Mouse (Mus musculus) MEL (cell line): ENCODE results near the gene Gm20605. TPM values are rescaled to one million over a fixed set of nuclear protein-coding genes. Genes with fewer than 3 reads are reported as not detected.

Experiments used
- DNase-seq: peaks from one replicate; pipeline ENCODE4 v3.0.0; 2011; ENCODE audit warnings: low read depth, low spot score
- H3K27ac ChIP-seq: 2 replicates; pipeline ENCODE4 v1.5.1; 2012; ENCODE audit warnings: low read depth, mild to moderate bottlenecking, control low read depth, low read length, moderate library complexity; ENCODE audit not compliant: control insufficient read depth
- H3K27me3 ChIP-seq, 2 experiments: fragments of 150-350 bp in 1 of 2; sonication (generic) in 1 of 2; 2 replicates each; pipeline ENCODE4 v1.6.1; 2012; ENCODE audit warnings: low read length in 2 of 2, mild to moderate bottlenecking in 2 of 2, improper control_type of control experiment in 1 of 2, moderate library complexity in 1 of 2; ENCODE audit not compliant: insufficient read depth in 2 of 2, control insufficient read depth in 1 of 2
- H3K36me3 ChIP-seq, 2 experiments: 2 replicates each; pipeline ENCODE4 v1.6.1; 2012 to 2014; ENCODE audit warnings: low read length in 2 of 2, improper control_type of control experiment in 1 of 2, inconsistent platforms in 1 of 2, mild to moderate bottlenecking in 1 of 2; ENCODE audit not compliant: insufficient read depth in 2 of 2, control insufficient read depth in 1 of 2
- H3K4me1 ChIP-seq, 2 experiments: fragments of 150-350 bp in 1 of 2; sonication (generic) in 1 of 2; 2 replicates each; pipeline ENCODE4 v1.6.1; 2012; ENCODE audit warnings: low read length in 2 of 2, improper control_type of control experiment in 1 of 2, mild to moderate bottlenecking in 1 of 2; ENCODE audit not compliant: insufficient read depth in 2 of 2, control insufficient read depth in 1 of 2
- H3K4me3 ChIP-seq, 2 experiments: fragments of 150-350 bp in 1 of 2; sonication (generic) in 1 of 2; 2 replicates each; pipeline ENCODE4 v1.5.1; 2012; ENCODE audit warnings: low read depth in 2 of 2, low read length in 2 of 2, mild to moderate bottlenecking in 2 of 2, moderate library complexity in 2 of 2, control low read depth in 1 of 2, improper control_type of control experiment in 1 of 2; ENCODE audit not compliant: control insufficient read depth in 1 of 2, insufficient read depth in 1 of 2
- H3K79me2 ChIP-seq: 2 replicates; pipeline ENCODE4 v1.6.1; 2012; ENCODE audit warnings: mild to moderate bottlenecking, low read length, moderate library complexity; ENCODE audit not compliant: control insufficient read depth, poor library complexity, insufficient read depth
- H3K9ac ChIP-seq: 2 replicates; pipeline ENCODE4 v1.6.1; 2012; ENCODE audit warnings: low read depth, mild to moderate bottlenecking, control low read depth, low read length, moderate library complexity; ENCODE audit not compliant: control insufficient read depth, poor library complexity, severe bottlenecking
- H3K9me3 ChIP-seq: fragments of 150-350 bp; sonication (generic); replicated peaks from 2 replicates; pipeline ENCODE4 v1.6.1; 2012; ENCODE audit warnings: mild to moderate bottlenecking, low read length, improper control_type of control experiment, moderate library complexity; ENCODE audit not compliant: insufficient read depth
- BHLHE40 ChIP-seq: IDR thresholded peaks from 2 replicates; pipeline ENCODE4 v1.6.1; 2012; ENCODE audit warnings: low read depth, mild to moderate bottlenecking, inconsistent platforms, low read length, improper control_type of control experiment, borderline replicate concordance
- CHD1 ChIP-seq: IDR thresholded peaks from 2 replicates; pipeline ENCODE4 v1.6.1; 2012; ENCODE audit warnings: low read depth, mild to moderate bottlenecking, inconsistent platforms, low read length, improper control_type of control experiment
- CHD2 ChIP-seq: IDR thresholded peaks from 2 replicates; pipeline ENCODE4 v1.6.1; 2011; ENCODE audit warnings: low read length, improper control_type of control experiment
- CTCF ChIP-seq, 3 experiments: IDR thresholded peaks in 2 of 3; conservative IDR thresholded peaks in 1 of 3; 2 replicates each; pipeline ENCODE4 v1.5.1; 2011 to 2012; ENCODE audit warnings: low read length in 3 of 3, low read depth in 2 of 3, mild to moderate bottlenecking in 2 of 3, improper control_type of control experiment in 1 of 3, inconsistent platforms in 1 of 3, mixed read lengths in 1 of 3, moderate library complexity in 1 of 3; ENCODE audit not compliant: control insufficient read depth in 1 of 3, insufficient read depth in 1 of 3, poor library complexity in 1 of 3, severe bottlenecking in 1 of 3
- E2F4 ChIP-seq: IDR thresholded peaks from 2 replicates; pipeline ENCODE4 v1.6.1; 2011; ENCODE audit warnings: low read depth, low read length, improper control_type of control experiment, borderline replicate concordance
- ELF1 ChIP-seq: IDR thresholded peaks from 2 replicates; pipeline ENCODE4 v1.6.1; 2014; ENCODE audit warnings: low read depth, mild to moderate bottlenecking, inconsistent platforms, low read length, improper control_type of control experiment, moderate library complexity
- EP300 ChIP-seq, 2 experiments: IDR thresholded peaks; 2 replicates each; pipeline ENCODE4 v1.6.1; 2011; ENCODE audit warnings: improper control_type of control experiment in 2 of 2, low read length in 2 of 2, low read depth in 1 of 2, mild to moderate bottlenecking in 1 of 2
- ETS1 ChIP-seq: IDR thresholded peaks from 2 replicates; pipeline ENCODE4 v1.6.1; 2012; ENCODE audit warnings: low read depth, mild to moderate bottlenecking, inconsistent platforms, low read length, improper control_type of control experiment, moderate library complexity
- JUND ChIP-seq: IDR thresholded peaks from 2 replicates; pipeline ENCODE4 v1.6.1; 2011; ENCODE audit warnings: low read depth, mild to moderate bottlenecking, improper control_type of control experiment, low read length
- MAFK ChIP-seq: IDR thresholded peaks from 2 replicates; pipeline ENCODE4 v1.6.1; 2011; ENCODE audit warnings: low read depth, mild to moderate bottlenecking, low read length, improper control_type of control experiment, borderline replicate concordance
- MAX ChIP-seq: IDR thresholded peaks from 2 replicates; pipeline ENCODE4 v1.6.1; 2011; ENCODE audit warnings: low read length, improper control_type of control experiment
- MAZ ChIP-seq: IDR thresholded peaks from 2 replicates; pipeline ENCODE4 v1.6.1; 2012; ENCODE audit warnings: low read depth, mild to moderate bottlenecking, inconsistent platforms, low read length, improper control_type of control experiment
- MEF2A ChIP-seq: IDR thresholded peaks from 2 replicates; pipeline ENCODE4 v1.6.1; 2014; ENCODE audit warnings: low read depth, mild to moderate bottlenecking, inconsistent platforms, low read length, improper control_type of control experiment; ENCODE audit not compliant: poor library complexity, insufficient replicate concordance, severe bottlenecking; ENCODE audit errors: extremely low read depth
- MXI1 ChIP-seq: IDR thresholded peaks from 2 replicates; pipeline ENCODE4 v1.6.1; 2011; ENCODE audit warnings: mild to moderate bottlenecking, low read depth, low read length, improper control_type of control experiment
- MYC ChIP-seq: IDR thresholded peaks from 2 replicates; pipeline ENCODE4 v1.6.1; 2011; ENCODE audit warnings: low read depth, mild to moderate bottlenecking, low read length, improper control_type of control experiment, moderate library complexity
- NELFE ChIP-seq: IDR thresholded peaks from 2 replicates; pipeline ENCODE4 v1.6.1; 2011; ENCODE audit warnings: low read depth, low read length, improper control_type of control experiment
- RAD21 ChIP-seq: IDR thresholded peaks from 2 replicates; pipeline ENCODE4 v1.6.1; 2011; ENCODE audit warnings: mild to moderate bottlenecking, low read depth, low read length, improper control_type of control experiment
- SMC3 ChIP-seq: IDR thresholded peaks from 2 replicates; pipeline ENCODE4 v1.6.1; 2011; ENCODE audit warnings: low read depth, low read length, improper control_type of control experiment
- TAL1 ChIP-seq: IDR thresholded peaks from 2 replicates; pipeline ENCODE4 v1.6.1; 2012; ENCODE audit warnings: mild to moderate bottlenecking, inconsistent platforms, low read length, moderate library complexity, mixed read lengths
- TCF12 ChIP-seq: IDR thresholded peaks from 2 replicates; pipeline ENCODE4 v1.6.1; 2014; ENCODE audit warnings: low read depth, mild to moderate bottlenecking, inconsistent platforms, low read length, improper control_type of control experiment, moderate library complexity
- UBTF ChIP-seq: IDR thresholded peaks from 2 replicates; pipeline ENCODE4 v1.6.1; 2012; ENCODE audit warnings: low read depth, mild to moderate bottlenecking, inconsistent platforms, low read length, improper control_type of control experiment, moderate library complexity, borderline replicate concordance; ENCODE audit not compliant: insufficient read depth
- USF2 ChIP-seq, 2 experiments: IDR thresholded peaks; 2 replicates each; pipeline ENCODE4 v1.6.1; 2011 to 2012; ENCODE audit warnings: improper control_type of control experiment in 2 of 2, low read length in 2 of 2, borderline replicate concordance in 1 of 2, inconsistent platforms in 1 of 2, low read depth in 1 of 2, mild to moderate bottlenecking in 1 of 2; ENCODE audit not compliant: insufficient read depth in 1 of 2
- ZC3H11A ChIP-seq: IDR thresholded peaks from 2 replicates; pipeline ENCODE4 v1.6.1; 2012; ENCODE audit warnings: low read depth, mild to moderate bottlenecking, inconsistent platforms, low read length, improper control_type of control experiment
- ZKSCAN1 ChIP-seq: IDR thresholded peaks from 2 replicates; pipeline ENCODE4 v1.6.1; 2012; ENCODE audit warnings: low read depth, mild to moderate bottlenecking, inconsistent platforms, low read length, improper control_type of control experiment, moderate library complexity
- ZMIZ1 ChIP-seq: IDR thresholded peaks from 2 replicates; pipeline ENCODE4 v1.6.1; 2012; ENCODE audit warnings: low read depth, mild to moderate bottlenecking, inconsistent platforms, low read length, improper control_type of control experiment, moderate library complexity
- polyA plus RNA-seq, 2 experiments: library from polyadenylated mRNA; stranded (reverse) in 1 of 2; unstranded in 1 of 2; fragments of >175 nt in 1 of 2; fragments of >200 nt in 1 of 2; gene quantifications; 2 replicates each; pipeline versions ENCODE4 v1.2.1 to v1.2.4; 2012; ENCODE audit warnings: low replicate concordance in 2 of 2, low read depth in 1 of 2; ENCODE audit not compliant: insufficient read length in 2 of 2, insufficient read depth in 1 of 2, missing spikeins in 1 of 2
- total RNA-seq: library from RNA; depleted of rRNA; stranded (reverse); fragments of 300-350 nt; gene quantifications from 2 replicates; pipeline ENCODE4 v1.2.3, GENCODE M21; 2012

The Gm20605 gene
- total and polyA plus RNA-seq, 3 experiments: 2.5 to 12.7 TPM; not detected in 1

DNA sequence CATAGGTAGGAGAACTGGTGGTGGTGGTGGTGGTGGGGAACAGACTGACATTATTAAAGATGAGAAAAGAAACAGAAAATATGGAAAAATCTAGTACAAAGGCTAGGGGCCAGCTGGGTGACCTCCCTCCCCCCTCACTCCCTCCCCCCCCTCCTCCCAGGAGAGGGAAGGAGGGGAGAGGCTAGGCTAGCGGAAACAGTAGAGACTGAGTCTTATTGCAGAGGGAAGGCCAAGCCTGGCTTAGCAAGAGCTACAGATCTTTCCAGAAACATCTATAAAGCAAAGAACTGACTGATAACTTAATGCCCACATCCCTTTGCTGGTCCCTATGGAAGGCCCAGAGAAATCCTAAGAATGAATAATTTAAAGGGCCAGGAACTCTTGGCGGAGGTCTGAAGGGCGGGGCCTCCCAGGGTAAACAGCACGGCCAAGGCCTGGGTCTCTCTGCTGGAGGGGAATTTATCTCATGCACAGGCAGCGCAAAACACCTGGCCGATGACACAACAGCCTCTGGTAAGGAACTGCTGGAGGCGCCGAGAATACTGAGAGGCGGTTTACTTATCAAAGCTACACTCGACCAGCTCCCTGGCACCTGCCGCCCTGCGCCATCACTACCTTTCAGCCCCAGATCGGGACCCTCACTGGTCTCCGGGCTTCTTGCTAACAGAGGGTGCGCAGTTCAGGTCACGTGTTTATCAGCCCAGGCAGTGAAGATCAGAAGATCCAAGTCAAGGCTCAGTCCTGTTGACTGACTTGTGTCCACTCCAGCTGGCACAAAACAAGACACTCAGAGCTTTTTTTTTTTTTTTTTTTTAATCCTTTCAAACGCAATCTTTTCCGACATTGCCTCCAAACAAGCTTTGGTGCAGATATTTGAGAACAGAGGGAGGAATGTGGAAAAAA is 20.9 kb downstream of the Gm20605 start (continued):
- TF ChIP-seq CHD1: no peak
- TF ChIP-seq MAX: no peak
- peak; percentile 43 for TF ChIP-seq TCF12
- peak; percentile 61; the same call in 1 of the 2 replicates for TF ChIP-seq ETS1
- TF ChIP-seq MEF2A: no peak
- TF ChIP-seq ZC3H11A: no peak

DNA sequence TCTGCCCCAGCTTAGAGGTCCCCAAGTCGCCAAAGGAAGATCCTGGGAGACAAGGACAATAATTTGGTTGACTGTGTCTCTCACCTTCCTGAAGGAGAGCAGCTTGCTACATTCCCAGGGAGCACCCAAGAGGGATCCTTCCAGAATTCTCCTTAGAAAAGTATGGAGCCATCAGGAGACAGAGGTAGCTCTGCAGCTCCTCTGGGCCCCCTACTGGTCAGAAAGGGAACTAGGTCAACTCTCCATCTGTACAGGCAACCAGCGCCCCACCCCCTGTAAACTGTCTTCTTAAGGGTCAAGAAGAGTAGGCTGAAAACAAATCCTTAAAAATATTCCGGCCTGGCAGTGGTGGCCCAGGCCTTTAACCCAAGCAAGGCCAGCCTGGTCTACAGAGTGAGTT is 23.5 kb downstream of the Gm20605 start:
- Histone ChIP-seq H3K79me2 (no peaks in the 10 kb centered on the region), H3K9me3 (no peaks in the 10 kb centered on the region), H3K4me3 (no peak overlapping the region), H3K27ac (no peak overlapping the region), H3K36me3 (peaks cover 3 to 11% of the 10 kb centered on the region in 2 experiments; a peak in 3 of 4 replicates), H3K9ac (no peak overlapping the region), H3K4me1 (peaks cover 2 to 9% of the 10 kb centered on the region in 2 experiments), H3K27me3 (no peaks in the 10 kb centered on the region)
- DNase-seq: peak; percentile 64
- TF ChIP-seq SMC3: peak; percentile 64
- no peak for TF ChIP-seq UBTF
- peak; percentile 42; the same call in 1 of the 2 replicates for TF ChIP-seq MAZ
- peak; percentile 77 to 84 (median 78) for TF ChIP-seq CTCF (IDR thresholded peaks at IDR 0.05 in 2 of 3, conservative IDR thresholded peaks at IDR 0.05 in 1 of 3; ENCODE audit: control insufficient read depth in 1 of 3, insufficient read depth in 1 of 3, low read depth in 2 of 3, low read length in 3 of 3, poor library complexity in 1 of 3, severe bottlenecking in 1 of 3)
- peak; percentile 57 for TF ChIP-seq RAD21
- TF ChIP-seq TCF12: no peak
- no peak for TF ChIP-seq E2F4
- no peak for TF ChIP-seq USF2 (IDR thresholded peaks at IDR 0.05; ENCODE audit: borderline replicate concordance in 1 of 2, insufficient read depth in 1 of 2, low read depth in 1 of 2, low read length in 2 of 2)

DNA sequence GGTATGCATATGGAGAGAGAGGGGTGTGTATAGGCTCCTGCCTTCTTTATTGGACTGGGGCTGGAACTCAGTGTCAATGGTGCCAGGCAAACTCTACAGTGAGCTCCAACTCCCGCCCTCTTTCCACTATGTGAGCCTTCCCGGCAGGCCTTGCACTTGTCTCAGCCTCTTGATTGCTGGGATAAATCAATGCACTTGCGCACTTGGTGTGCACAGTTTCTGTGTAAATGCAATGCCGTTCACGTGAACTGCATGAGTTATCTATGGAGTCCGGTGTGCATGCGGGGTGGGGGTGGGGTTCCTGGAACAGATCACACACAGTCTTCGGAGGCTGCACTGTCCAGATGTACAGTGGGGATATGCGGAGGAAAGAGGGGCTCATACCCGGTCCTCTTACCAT is 24.4 kb downstream of the Gm20605 start:
- Histone ChIP-seq H3K27ac (no peak overlapping the region), H3K4me1 (peaks cover 0 to under 1% of the 10 kb centered on the region in 2 experiments; a peak in 1 of 4 replicates), H3K4me3 (no peak overlapping the region), H3K27me3 (no peaks in the 10 kb centered on the region), H3K9ac (no peak overlapping the region), H3K79me2 (no peaks in the 10 kb centered on the region), H3K9me3 (no peaks in the 10 kb centered on the region), H3K36me3 (peaks cover 2 to 3% of the 10 kb centered on the region in 2 experiments)
- TF ChIP-seq CHD2 (no peak), MAFK (no peak), CTCF (IDR thresholded peaks at IDR 0.05 in 2 of 3, conservative IDR thresholded peaks at IDR 0.05 in 1 of 3; ENCODE audit: control insufficient read depth in 1 of 3, insufficient read depth in 1 of 3, low read depth in 2 of 3, low read length in 3 of 3, poor library complexity in 1 of 3, severe bottlenecking in 1 of 3) (no peak), ZC3H11A (no peak), MXI1 (no peak), UBTF (no peak), EP300 (IDR thresholded peaks at IDR 0.05; ENCODE audit: low read depth in 1 of 2, low read length in 2 of 2) (no peak), NELFE (no peak), TCF12 (no peak), JUND (no peak), TAL1 (no peak), ZMIZ1 (no peak), BHLHE40 (no peak), ELF1 (no peak), MAX (no peak), ZKSCAN1 (no peak), MYC (no peak)
- DNase-seq: no peak
